Mouse (Mus musculus): ENCODE data around the gene Osbpl3. TPM values are rescaled to one million over a fixed set of nuclear protein-coding genes. Genes with fewer than 3 reads are reported as not detected.

Osbpl3 gene
- total RNA-seq (2021) = 10 to 100 TPM; 17.3 to 19.6 TPM
- long read RNA-seq, partial matches to known transcripts = 0 of 5 reads
- long read RNA-seq, other reads (novel, unspliced or antisense) = 5 of 5 reads

GRCm38 (mm10) chr6:50455829-50456469 lies at the start of gene Osbpl3:
Osbpl3 (minus strand) TSS chr6:50456201.
- peak; percentile 78 to 82 for DNase-seq (ENCODE audit: low spot score in 2 of 2)

DNA sequence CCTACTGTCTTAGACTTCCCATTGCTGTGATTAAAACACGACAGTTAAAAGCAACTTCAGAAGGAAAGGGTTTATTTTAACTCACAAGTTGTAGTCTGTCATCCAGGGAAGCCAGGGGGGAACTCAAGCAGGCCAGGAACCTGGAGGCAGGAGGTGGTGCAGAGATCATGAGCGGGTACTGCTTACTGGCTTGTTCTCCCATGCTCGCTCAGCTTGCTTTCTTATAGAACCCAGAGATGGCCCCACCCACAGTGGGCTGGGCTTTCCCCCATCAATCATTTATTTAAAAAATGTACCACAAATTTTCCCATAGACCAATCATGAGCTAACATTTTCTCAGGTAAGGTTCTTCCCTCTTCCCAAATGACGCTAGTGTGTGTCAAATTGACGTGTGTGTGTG lies 49.5 kb upstream of the Osbpl3 start:
- no peak for DNase-seq (ENCODE audit: low spot score in 2 of 2)

DNA sequence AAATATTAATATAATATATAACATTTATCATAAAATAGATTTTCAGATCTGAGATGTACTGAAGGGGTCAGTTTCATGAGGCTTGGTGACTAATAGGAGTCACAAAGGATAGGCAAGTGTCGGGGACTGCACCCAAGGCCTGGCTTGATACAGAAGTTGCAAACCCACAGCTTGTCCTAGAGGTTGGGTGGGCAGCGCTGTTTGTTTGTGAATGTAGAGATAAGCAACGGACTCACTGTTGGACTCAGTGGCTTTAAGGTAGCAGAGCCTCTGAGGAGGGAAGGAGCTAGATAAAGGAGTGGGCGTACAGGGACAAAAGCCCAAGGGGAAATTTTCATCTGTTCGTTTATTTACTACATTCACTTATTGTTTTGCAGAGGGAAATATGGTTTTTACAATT lies 48.7 kb upstream of the Osbpl3 start:
- no peak for DNase-seq (ENCODE audit: low spot score in 2 of 2)

GRCm38 (mm10) chr6:50503779-50504178 lies 47.8 kb upstream of the Osbpl3 start:
- DNase-seq (ENCODE audit: low spot score in 2 of 2) = no peak

DNA sequence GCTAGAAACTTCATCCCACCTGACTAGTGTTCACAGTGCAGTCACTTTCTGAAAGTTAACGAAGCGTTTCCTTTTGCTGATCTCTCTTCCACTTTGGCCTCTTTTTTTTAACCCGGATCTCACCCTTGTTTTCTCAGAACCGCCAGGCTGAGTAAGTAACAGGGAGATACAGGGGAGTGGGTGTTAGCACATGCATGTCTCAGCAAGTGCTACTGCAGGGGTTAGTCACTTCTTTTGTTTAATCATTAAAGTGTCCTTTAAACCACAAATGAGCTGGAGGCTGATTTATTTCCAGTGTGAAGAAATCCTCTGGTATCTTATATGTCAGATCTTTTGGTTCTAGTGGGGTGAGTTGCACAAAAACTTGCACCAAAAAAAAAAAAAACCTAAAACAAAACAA lies 47.0 kb upstream of the Osbpl3 start:
- no peak for DNase-seq (ENCODE audit: low spot score in 2 of 2)

DNA sequence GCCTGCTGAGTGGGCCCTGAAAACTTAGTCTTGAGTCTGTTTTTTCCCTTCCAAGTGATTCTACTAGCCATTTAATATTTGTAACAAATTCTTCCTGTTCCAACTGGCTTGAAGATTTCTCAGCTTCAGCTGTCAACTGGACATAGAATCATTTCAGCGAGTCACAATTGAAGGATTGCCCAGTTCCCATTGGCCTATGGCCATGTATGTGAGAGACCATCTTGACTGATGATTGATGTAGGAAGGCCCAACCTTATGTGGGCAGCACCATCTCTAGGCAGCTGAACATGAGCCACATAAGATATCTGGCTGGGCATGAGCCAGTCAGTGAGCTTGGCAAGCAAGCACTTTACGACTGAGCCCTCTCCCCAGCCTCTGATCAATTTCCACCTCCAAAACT lies 42.3 kb upstream of the Osbpl3 start:
- DNase-seq (ENCODE audit: low spot score in 2 of 2) = peak in 1 of 2 experiments; percentile 4

GRCm38 (mm10) chr6:50490519-50490918 lies 34.5 kb upstream of the Osbpl3 start:
- DNase-seq (ENCODE audit: low spot score in 2 of 2) = no peak

DNA sequence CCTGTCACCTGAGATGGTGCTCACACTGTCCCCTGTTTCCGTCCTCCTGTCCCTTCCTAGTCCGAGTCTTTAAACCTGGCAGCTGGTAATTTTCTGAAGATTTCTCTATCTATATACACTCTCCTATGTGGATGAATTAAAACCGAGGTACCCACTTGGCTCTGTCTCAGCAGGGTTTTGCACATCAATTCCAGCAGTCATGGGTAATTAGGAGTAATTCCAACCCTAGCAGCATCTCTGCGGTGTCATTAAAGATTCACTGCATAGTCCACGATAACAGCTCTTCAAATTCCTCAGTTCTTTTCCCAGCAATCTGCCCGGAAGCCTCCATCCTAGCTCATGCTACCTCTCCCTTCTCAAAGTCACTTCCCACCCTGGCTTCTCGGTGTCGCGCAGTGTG lies 33.4 kb upstream of the Osbpl3 start:
- DNase-seq (ENCODE audit: low spot score in 2 of 2) = no peak

DNA sequence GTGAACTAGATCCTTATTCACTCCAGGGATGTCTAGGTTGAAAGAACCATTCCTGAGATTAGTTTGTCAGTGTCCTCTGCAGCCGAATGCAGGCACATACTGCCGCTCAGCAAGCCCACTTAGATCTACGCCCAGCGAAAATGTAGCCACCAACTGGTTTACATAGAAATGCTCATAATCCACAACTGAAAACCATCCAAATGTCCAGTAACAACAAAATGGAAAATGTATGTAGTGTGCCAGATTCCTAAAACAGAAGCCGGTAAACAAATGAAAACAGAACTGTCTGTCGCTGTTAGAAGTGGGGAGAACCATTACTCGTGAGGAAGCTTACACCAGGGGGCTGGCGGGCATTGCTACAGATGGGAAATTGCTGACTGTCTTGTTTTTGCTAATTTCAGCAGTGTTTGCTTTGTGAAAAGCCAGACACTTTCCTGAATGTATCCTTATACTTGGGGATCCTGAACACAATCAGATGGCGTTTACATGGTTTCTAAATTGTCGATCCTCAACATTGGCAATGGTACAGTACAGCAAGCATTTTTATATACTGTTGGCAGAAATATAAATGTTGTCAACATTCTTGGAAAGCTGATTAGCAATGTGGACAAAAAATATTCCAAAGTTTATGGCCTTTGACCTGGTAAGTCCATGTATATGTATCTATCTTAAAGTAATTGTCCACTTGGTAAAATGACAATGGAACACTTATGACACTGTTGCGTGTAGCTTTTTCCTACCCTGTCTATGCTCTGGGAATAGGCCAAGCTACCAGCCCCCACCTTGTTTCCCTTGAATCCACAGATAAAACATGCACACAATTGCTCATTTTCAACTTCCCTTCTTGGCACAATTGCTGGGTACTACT lies 30.3 kb upstream of the Osbpl3 start:
- no peak for DNase-seq (ENCODE audit: low spot score in 2 of 2)

DNA sequence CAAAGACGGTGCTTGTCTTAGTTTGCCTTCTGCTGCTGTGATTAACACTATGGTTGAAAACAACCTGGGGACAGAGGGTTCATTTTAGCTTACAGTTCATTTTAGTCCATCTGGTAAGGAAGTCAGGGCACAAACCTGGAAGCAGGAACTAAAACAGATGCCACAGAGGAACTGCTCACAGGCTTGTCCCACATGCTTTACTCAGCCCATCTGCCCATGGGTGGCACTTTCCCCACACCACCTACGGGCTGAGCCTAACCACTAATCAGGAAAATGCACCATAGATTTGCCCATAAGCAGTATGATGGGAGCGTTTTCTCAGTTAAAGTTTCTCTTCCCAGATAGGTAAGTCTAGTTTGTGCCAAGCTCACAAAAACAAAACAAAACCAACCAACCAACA lies 27.4 kb upstream of the Osbpl3 start:
- DNase-seq (ENCODE audit: low spot score in 2 of 2) = peak in 1 of 2 experiments; percentile 61

- DNase-seq (ENCODE audit: low spot score in 2 of 2) = no peak
Observed at GRCm38 (mm10) chr6:50481460-50481859, 25.5 kb upstream of the Osbpl3 start.

- DNase-seq (ENCODE audit: low spot score in 2 of 2) = no peak
Observed at GRCm38 (mm10) chr6:50466451-50466850, 10.4 kb upstream of the Osbpl3 start.

DNA sequence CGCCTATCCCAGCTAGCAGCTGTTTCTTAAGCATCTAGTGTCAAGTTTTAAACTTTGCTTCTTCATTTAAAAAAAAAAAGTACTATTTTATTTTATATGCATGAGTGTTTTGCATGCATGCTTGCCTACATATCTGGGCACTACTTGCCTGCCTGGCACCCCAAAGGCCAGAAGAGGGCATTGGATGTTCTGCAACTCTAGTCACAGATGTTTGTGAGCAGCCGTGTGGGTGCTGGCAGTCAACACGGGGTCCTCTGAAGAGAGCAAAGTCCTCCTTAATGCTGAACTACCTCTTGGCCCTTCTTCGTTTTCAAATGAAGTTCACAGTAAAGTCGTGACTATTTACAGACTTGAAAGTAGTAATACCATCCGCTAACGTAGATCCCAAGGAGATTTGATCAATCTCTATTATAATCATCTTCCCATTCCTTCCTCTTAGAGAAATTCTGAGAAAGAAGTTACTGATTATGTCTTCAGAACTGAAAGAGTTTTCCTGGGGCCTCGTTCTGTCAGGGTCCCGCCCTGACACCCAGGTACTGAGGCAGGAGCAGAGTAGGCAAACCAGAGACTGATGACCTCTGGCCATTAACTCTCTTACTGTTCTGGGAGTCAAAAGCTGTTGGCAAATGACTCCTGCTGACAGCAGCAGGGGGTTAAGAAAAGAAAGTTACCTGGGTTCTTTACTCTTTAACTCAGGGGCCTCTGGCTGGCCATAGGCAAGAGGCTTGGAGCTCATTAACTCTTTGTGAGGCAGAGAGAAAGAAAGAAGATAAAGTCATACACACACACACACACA lies 8.9 kb upstream of the Osbpl3 start:
- DNase-seq (ENCODE audit: low spot score in 2 of 2) = no peak

GRCm38 (mm10) chr6:50462026-50462425 lies 6.0 kb upstream of the Osbpl3 start:
- no peak for DNase-seq (ENCODE audit: low spot score in 2 of 2)

DNA sequence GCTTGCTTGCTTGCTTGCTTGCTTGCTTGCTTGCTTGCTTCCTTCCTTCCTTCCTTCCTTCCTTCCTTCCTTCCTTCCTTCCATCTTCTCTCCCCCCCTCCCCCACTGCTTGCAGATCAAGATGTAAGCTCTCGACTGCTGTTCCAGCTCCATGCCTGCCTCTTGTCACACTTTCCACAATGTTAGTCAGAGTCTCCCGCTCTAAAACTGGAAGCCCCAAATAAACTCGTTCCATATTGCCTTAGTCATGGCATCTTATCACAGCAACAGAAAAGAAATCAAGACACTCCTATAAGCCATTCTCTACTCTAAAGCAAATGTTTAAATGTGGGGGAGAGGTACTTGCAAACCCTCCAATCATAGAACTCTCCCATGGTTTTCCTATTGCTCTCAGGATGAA lies 5.6 kb upstream of the Osbpl3 start:
- no peak for DNase-seq (ENCODE audit: low spot score in 2 of 2)

DNA sequence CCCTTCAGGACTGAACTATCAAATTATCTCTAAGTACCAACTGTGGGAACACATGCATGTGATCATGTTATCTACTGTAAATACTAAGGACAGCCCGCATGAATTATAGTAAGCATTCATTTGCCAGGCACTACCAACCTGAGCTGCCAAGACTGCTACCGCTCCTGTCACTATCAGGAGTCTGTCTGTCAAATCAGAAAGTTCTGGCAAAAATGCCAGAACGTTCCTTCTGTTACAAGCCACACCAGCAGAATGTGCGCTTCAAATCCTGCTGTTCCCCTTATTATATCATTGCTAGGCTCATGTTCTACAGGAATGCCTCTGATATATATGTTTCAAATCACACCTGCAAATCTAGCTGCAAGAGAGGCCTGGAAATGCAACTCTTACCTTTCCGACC lies 4.6 kb upstream of the Osbpl3 start:
- DNase-seq (ENCODE audit: low spot score in 2 of 2) = peak; percentile 13 to 58

GRCm38 (mm10) chr6:50460246-50460645 lies 4.2 kb upstream of the Osbpl3 start:
- DNase-seq (ENCODE audit: low spot score in 2 of 2) = no peak

DNA sequence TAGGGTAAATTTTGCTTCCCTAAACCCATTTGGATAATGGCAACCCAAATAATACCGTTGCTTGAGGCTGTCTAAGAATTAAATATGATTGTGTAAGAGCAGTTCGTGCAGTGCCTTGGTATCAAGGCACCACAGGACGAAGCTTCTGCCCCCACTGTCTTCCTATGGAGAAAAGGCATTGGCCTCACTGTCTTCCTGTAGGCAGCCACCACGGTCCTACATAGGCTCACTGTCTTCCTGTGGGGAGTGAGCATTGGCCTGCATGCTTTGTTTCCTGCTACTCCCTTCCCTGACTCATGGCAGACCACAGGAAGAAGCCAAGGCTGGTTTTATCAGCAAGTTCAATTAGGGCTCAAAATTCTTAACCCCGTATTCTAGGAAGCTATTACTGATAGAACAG lies 3.3 kb upstream of the Osbpl3 start:
- no peak for DNase-seq (ENCODE audit: low spot score in 2 of 2)

- DNase-seq (ENCODE audit: low spot score in 2 of 2) = no peak
Observed at GRCm38 (mm10) chr6:50457551-50458348, 1.7 kb upstream of the Osbpl3 start.

- no peak for DNase-seq (ENCODE audit: low spot score in 2 of 2)
Observed at GRCm38 (mm10) chr6:50456706-50457105, 705 bp upstream of the Osbpl3 start.
